Mouse (Mus musculus): ENCODE results near the gene Ltbp4.

Gene Ltbp4

DNA sequence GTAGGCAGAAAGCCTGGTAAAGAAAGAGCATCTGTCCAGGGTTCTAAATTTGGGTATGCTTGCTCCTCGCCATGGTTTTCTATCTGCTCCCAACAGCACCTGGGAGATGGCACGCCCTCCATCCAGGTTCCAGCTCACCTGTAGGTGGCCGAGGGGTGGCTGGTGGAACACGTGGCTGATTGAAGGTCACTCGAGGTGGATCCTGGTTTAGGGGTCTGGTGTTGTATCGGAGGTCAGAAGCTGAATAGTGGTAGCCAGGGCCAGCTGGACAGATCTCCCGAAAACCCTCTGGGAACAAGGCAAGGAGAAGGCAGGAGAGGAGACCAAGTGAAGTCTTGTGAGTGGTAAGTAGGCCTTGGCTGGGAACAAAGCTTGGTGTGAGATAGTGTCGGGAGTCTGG lies 10.0 kb downstream of the Ltbp4 start:
- DNase-seq (ENCODE audit: low spot score in 2 of 2): no peak

DNA sequence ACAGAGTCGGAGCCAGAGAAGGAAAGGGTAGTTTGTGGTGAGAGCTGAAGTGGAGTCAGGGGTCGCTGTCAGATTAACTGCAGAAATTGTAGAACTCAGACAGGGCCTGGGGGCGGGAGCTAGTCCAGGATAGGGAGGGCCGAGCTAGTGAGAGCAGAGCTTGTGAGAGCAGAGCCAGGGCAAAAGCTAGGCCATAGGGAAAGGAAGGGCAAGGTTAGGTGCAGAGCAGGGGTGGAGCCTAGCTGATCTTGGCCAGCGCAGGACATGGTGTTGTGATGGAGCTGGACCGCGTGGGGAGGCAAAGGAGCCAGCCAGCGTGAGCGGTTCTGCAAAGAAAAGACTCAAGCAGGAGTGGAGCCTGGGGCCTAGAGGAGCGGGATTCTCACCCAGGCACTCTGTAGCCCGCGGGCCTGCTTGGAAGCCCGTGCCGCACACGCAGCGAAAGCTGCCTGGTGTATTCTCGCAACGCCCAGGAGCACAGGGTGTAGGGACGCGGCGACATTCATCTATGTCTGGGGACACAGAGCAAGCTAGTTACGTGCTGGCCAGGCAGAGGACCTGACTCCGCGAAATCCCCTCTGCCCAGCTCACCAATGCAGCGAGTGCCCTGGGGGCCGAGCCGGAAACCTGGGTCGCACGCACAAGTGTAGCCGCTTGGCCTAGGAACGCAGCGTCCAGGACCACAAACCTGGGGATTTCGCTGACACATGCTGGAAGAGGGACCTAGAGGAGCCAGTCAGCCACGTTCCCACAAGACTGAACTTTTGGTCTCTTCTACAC lies 11.2 kb downstream of the Ltbp4 start:
- DNase-seq (ENCODE audit: low spot score in 2 of 2): no peak

DNA sequence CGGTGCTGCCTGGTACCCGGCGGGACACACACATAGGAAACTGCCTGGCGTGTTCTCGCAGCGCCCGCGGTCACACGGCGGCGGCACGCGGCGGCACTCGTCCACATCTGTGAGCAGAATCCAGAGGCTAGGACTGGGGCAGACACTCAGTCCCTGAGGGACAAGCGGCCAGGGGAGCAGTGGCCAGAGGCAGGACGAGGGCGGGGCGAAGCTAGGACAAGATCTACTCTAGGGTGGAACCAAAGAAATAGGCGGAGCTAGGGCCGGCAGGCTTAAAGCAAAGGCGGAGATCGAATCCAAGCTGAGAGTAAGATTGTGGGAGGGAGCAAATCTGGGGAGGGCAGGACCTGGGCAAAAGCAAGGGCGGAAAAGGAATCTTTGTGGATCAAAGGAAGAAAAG lies 11.8 kb downstream of the Ltbp4 start:
- DNase-seq (ENCODE audit: low spot score in 2 of 2): no peak

- DNase-seq (ENCODE audit: low spot score in 2 of 2): no peak
Measured at GRCm38 (mm10) chr7:27324928-27325327, 12.6 kb downstream of the Ltbp4 start.

GRCm38 (mm10) chr7:27324161-27324560 lies 13.3 kb downstream of the Ltbp4 start:
- DNase-seq (ENCODE audit: low spot score in 2 of 2): no peak

- DNase-seq (ENCODE audit: low spot score in 2 of 2): no peak
Measured at GRCm38 (mm10) chr7:27323001-27323400, 14.5 kb downstream of the Ltbp4 start.

GRCm38 (mm10) chr7:27322291-27322690 lies 15.2 kb downstream of the Ltbp4 start:
- DNase-seq (ENCODE audit: low spot score in 2 of 2): no peak

DNA sequence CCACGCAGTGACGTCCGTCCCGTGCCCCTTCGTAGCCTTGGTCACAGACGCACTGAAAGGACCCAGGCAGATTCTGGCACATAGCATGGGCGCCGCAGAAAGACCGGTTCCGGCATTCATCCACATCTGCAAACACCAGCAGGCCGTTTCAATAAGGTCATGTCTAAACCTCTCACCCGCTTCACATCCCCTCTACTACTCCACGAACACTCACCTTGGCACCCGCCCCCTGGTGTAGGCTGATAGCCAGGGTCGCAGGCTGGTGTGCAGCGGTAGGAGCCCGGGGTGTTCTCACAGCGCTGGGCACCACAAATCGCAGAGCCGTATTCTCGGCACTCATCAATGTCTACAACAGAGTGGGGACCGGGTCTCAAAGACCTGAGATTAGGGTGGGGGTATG lies 18.1 kb downstream of the Ltbp4 start:
- DNase-seq (ENCODE audit: low spot score in 2 of 2): no peak

GRCm38 (mm10) chr7:27315958-27316357 lies 21.5 kb downstream of the Ltbp4 start:
- no peak for DNase-seq (ENCODE audit: low spot score in 2 of 2)

DNA sequence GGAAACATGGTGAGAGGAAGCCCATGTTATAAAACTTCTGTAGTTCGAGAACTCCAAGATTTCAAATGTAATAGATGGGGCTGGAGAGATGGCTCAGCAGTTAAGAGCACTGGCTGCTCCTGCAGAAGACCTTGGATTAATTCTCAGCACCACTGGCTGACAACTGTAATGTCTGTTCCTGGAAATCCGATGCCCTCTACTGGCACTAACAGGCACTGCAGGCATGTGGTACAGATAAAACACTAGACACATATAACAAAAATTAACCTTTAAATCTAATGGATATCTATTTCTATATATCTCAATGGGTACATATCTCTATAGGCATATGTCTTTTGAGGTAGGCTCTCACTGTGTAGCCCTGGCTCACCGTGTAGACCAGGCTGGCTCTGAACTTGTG lies 23.1 kb downstream of the Ltbp4 start:
- DNase-seq (ENCODE audit: low spot score in 2 of 2): no peak

DNA sequence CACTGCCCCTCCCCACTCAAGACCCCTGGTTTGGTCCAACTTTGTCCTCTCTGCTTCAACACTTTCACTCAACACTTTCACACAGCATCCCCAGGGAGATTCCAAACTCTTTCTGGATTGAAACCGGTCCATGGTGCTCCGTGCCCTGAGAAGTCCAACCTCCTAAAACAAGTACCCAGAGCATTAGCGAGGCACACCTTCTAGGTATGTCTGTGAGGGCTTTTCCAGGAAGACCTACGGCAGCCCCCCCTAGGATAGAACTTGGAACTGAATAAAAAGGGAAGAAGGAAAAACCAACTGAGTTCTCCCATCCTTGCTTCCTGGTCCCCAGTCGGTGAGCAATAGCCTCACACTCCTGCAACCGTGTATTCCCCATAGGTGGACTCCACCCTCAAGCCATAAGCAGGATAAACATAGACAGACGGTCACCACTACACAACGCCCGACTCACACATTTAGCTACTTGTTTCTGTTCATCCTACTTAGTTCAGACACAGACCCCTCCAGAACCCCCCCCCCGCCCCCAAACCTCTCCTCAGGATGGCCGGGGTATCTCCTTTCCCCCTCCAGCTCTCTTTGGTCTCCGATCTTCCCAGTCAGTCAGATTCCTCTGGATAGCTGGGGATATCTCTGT lies 25.7 kb downstream of the Ltbp4 start:
- no peak for DNase-seq (ENCODE audit: low spot score in 2 of 2)

GRCm38 (mm10) chr7:27310996-27311535 lies 26.4 kb downstream of the Ltbp4 start:
- DNase-seq (ENCODE audit: low spot score in 2 of 2): no peak

DNA sequence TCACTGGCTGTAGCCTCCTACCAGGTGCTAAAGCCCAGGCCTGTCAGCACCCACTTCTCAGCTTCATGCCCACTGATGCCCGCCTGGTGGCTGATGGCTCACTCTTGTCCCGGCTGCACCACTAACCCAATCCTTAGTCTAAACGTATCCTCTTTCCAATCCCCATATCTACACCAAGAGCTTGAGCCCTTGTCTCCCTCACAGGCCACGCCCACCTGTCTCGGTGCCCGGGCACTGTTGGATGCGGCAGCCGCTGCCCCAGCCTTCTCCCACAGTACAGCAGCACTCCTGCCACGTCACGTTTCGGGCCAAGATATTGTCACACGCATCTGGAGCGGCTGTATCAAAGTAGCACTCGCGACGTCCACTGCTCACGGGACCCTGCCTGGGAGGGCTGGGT lies 27.2 kb downstream of the Ltbp4 start:
- no peak for DNase-seq (ENCODE audit: low spot score in 2 of 2)

DNA sequence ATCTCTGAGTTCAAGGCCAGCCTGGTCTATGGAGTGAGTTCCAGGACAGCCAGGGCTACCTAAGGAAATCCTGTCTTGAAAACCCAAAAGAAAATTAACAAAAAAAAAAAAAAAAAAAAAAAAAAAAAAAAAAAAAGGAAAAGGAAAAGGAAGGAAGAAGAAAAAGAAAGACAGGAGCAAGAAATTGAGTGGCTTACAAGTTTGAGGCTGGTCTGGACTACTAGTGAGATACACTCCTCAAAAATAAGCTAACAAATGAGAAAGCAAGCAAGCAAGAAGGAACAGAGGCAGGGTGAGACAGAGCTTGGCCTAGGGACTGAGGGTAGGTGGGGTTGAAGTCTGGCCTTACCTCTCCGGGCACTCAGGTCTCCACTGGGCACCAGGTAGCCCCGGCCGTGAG lies 27.7 kb downstream of the Ltbp4 start:
- DNase-seq (ENCODE audit: low spot score in 2 of 2): no peak

DNA sequence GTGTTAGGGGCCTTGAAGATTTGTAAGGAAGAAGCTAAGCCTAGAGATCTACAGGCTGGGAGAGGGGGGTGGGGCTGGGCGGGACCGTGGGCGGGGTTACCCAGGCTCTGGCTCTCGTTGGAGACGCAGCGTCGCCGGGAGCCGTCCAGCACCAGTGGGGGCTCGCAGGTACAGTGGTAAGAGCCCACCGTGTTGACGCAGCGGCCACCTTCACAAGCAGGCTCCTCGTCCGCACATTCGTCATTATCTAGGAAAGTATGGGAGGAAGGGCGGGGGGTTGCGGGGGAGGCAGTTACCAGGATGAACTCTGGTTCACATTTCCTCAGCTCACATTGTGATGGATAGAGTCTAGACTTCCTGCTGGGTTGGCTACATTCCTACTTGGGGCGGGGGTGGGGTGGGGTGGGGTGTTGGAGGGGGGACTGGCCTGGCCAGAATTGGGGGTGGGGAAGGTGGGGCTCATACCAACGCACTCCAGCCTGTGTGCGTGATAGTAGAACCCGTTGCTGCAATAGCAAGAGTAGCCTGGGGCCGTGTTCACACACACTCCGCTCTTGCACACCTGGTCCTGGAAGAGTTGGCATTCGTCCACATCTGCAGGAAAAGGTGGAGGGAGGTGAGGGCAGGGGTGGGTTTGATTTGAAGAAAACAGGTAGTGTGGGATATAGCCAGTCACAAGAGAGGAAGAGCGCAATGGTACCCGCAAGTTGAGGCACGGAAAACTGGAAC lies 28.5 kb downstream of the Ltbp4 start:
- DNase-seq (ENCODE audit: low spot score in 2 of 2): no peak

- no peak for DNase-seq (ENCODE audit: low spot score in 2 of 2)
Measured at GRCm38 (mm10) chr7:27307551-27307950, 29.9 kb downstream of the Ltbp4 start.

DNA sequence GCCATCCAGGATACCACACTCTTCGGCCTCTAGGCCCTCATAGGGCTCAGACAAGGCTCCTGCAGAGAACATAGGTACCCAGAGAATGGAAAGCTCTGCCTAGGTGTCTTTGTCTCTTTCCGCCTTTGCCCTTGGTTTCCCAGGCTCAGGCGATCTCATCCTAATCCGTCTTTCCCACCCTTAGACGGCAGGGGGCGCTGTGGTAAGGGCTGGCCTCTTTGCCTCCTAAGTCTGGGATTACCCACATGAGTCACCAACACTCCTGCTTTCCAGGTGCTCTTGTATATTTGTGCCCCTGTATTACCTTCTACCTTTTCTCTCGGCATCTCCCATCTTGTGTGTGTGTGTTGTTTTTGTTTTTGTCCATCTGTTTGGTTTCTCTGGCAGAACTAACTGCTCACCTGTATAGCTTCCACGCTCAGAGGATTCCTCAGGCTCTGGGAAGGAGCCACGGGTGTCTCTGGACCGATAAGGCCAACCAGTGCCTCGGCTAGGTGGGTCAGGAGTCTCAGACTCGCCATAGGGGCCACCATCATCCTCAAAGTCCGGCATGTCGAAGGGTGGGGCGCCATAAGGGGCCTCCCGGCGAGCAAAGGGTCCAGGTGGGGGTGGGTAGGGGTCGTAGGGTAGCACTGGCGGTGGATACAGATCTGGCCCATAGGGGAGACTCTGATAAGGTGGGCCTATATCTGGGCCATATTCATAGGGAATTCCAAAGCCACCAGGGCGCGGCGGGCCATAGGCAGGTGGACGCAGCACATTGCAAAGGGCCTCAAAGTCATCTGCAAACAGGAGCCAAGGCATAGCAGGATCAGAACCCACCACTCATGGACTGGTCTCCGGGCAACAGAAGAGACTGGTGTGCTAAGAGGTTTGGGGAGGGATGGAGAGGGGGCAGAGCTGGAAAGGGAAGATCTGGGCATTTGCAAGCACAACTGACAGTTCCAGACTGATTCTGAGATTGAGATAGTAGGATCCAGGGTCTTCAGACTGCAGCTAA lies 31.0 kb downstream of the Ltbp4 start:
- no peak for DNase-seq (ENCODE audit: low spot score in 2 of 2)

GRCm38 (mm10) chr7:27305091-27305730 lies 32.3 kb downstream of the Ltbp4 start:
- DNase-seq (ENCODE audit: low spot score in 2 of 2): no peak

- DNase-seq (ENCODE audit: low spot score in 2 of 2): peak; percentile 58 to 78
Measured at GRCm38 (mm10) chr7:27302172-27302571, 35.3 kb downstream of the Ltbp4 start.

GRCm38 (mm10) chr7:27300801-27301200 lies 36.7 kb downstream of the Ltbp4 start:
- no peak for DNase-seq (ENCODE audit: low spot score in 2 of 2)

GRCm38 (mm10) chr7:27300351-27300750 lies 37.1 kb downstream of the Ltbp4 start:
- DNase-seq (ENCODE audit: low spot score in 2 of 2): no peak

All from frontal cortex, postnatal 36 days (tissue).